Mouse (Mus musculus): ENCODE measurements around the gene Caskin2. TPM values are rescaled to one million over a fixed set of nuclear protein-coding genes. Genes with fewer than 3 reads are reported as not detected.

The Caskin2 gene
- polyA plus RNA-seq (2012; rRNA removed; ENCODE audit: low replicate concordance) = 34.2 and 44.3 TPM in 2 replicates

GRCm38 (mm10) chr11:115813507-115814296 is at the start of gene Caskin2:
Caskin2 (minus strand) TSS chr11:115813639.

GRCm38 (mm10) chr11:115858354-115858753 is 44.9 kb upstream of the Caskin2 start, which contains the start of gene Myo15b:
Myo15b (plus strand) TSS chr11:115858406.

GRCm38 (mm10) chr11:115823774-115824740 is 10.6 kb upstream of the Caskin2 start, which contains the start of gene Llgl2:
Llgl2 (plus strand) TSS chr11:115824049.

GRCm38 (mm10) chr11:115814605-115815450 is 1.4 kb upstream of the Caskin2 start, which contains the start of gene Tsen54:
Tsen54 (plus strand) TSS chr11:115814724.

GRCm38 (mm10) chr11:115765103-115765606 is 48.3 kb downstream of the Caskin2 start, which contains the start of gene Tmem94:
Tmem94 (plus strand) TSS chr11:115765433.

Other genes starting within 250 kb of the Caskin2 start
- gene Nup85, start 249.2 kb downstream of the Caskin2 start, polyA plus RNA-seq (2012; rRNA removed; ENCODE audit: low replicate concordance) = 30.2 and 65.1 TPM in 2 replicates
- gene Mrps7, start 209.7 kb downstream of the Caskin2 start, polyA plus RNA-seq (2012; rRNA removed; ENCODE audit: low replicate concordance) = 24.3 and 26.8 TPM in 2 replicates
- 34.7 and 39.4 TPM in 2 replicates for gene Gga3, start 209.6 kb downstream of the Caskin2 start, polyA plus RNA-seq (2012; rRNA removed; ENCODE audit: low replicate concordance)
- 164 and 226 TPM in 2 replicates for gene Mif4gd, start 200.7 kb downstream of the Caskin2 start, polyA plus RNA-seq (2012; rRNA removed; ENCODE audit: low replicate concordance)
- 176 and 234 TPM in 2 replicates for gene Slc25a19, start 185.3 kb downstream of the Caskin2 start, polyA plus RNA-seq (2012; rRNA removed; ENCODE audit: low replicate concordance)
- 47.1 and 53.9 TPM in 2 replicates for gene Grb2, start 105.0 kb downstream of the Caskin2 start, polyA plus RNA-seq (2012; rRNA removed; ENCODE audit: low replicate concordance)
- 76.6 and 78.5 TPM in 2 replicates for gene Tmem94, start 48.2 kb downstream of the Caskin2 start, polyA plus RNA-seq (2012; rRNA removed; ENCODE audit: low replicate concordance)
- gene Tsen54, start 1.1 kb upstream of the Caskin2 start, polyA plus RNA-seq (2012; rRNA removed; ENCODE audit: low replicate concordance) = 20.2 and 34.5 TPM in 2 replicates
- gene Llgl2, start 10.4 kb upstream of the Caskin2 start, polyA plus RNA-seq (2012; rRNA removed; ENCODE audit: low replicate concordance) = 24.4 and 36.6 TPM in 2 replicates
- 0.14 and 0.32 TPM in 2 replicates for gene Myo15b, start 44.8 kb upstream of the Caskin2 start, polyA plus RNA-seq (2012; rRNA removed; ENCODE audit: low replicate concordance)
- 3.0 and 3.3 TPM in 2 replicates for gene Smim5, start 86.3 kb upstream of the Caskin2 start, polyA plus RNA-seq (2012; rRNA removed; ENCODE audit: low replicate concordance)
- not detected in 2 replicates for gene Smim6, start 98.4 kb upstream of the Caskin2 start, polyA plus RNA-seq (2012; rRNA removed; ENCODE audit: low replicate concordance)
- gene Sap30bp, start 119.6 kb upstream of the Caskin2 start, polyA plus RNA-seq (2012; rRNA removed; ENCODE audit: low replicate concordance) = 24.7 and 26.8 TPM in 2 replicates
- gene Recql5, start 119.8 kb upstream of the Caskin2 start, polyA plus RNA-seq (2012; rRNA removed; ENCODE audit: low replicate concordance) = 23.9 TPM in 2 replicates
- 16.0 and 21.4 TPM in 2 replicates for gene Itgb4, start 161.1 kb upstream of the Caskin2 start, polyA plus RNA-seq (2012; rRNA removed; ENCODE audit: low replicate concordance)
- 28.6 and 54.6 TPM in 2 replicates for gene Galk1, start 199.1 kb upstream of the Caskin2 start, polyA plus RNA-seq (2012; rRNA removed; ENCODE audit: low replicate concordance)
- gene H3f3b, start 214.3 kb upstream of the Caskin2 start, polyA plus RNA-seq (2012; rRNA removed; ENCODE audit: low replicate concordance) = 102 and 188 TPM in 2 replicates
- 37.4 and 48.0 TPM in 2 replicates for gene Unk, start 216.7 kb upstream of the Caskin2 start, polyA plus RNA-seq (2012; rRNA removed; ENCODE audit: low replicate concordance)